Mouse (Mus musculus) embryonic facial prominence, embryonic 13.5 days (tissue): ENCODE data around the gene Ube4b. TPM values are rescaled to one million over a fixed set of nuclear protein-coding genes. Genes with fewer than 3 reads are reported as not detected.

Source experiments
- ATAC-seq: fragments of 200-750 bp; cut with Nextera tagmentation; 2 replicates; pipeline ENCODE4 v1.8.0; 2017; ENCODE audit warnings: low read depth; ENCODE audit not compliant: insufficient number of reproducible peaks, insufficient read depth, low FRiP score, low TSS enrichment
- H3K27ac ChIP-seq: fragments of 300-500 bp; sonication (generic); 2 replicates; pipeline ENCODE4 v1.5.1; 2015; ENCODE audit warnings: moderate library complexity, mild to moderate bottlenecking, inconsistent platforms
- H3K27me3 ChIP-seq: fragments of 300-500 bp; sonication (generic); 2 replicates; pipeline ENCODE4 v1.6.1; 2015; ENCODE audit warnings: mild to moderate bottlenecking, inconsistent platforms
- H3K36me3 ChIP-seq: fragments of 300-500 bp; sonication (generic); 2 replicates; pipeline ENCODE4 v1.6.1; 2015; ENCODE audit warnings: mild to moderate bottlenecking, inconsistent platforms
- H3K4me1 ChIP-seq: fragments of 300-500 bp; sonication (generic); 2 replicates; pipeline ENCODE4 v1.6.1; 2015; ENCODE audit warnings: inconsistent platforms
- H3K4me2 ChIP-seq: fragments of 300-500 bp; sonication (generic); 2 replicates; pipeline ENCODE4 v1.6.1; 2015; ENCODE audit warnings: moderate library complexity, mild to moderate bottlenecking, inconsistent platforms
- H3K4me3 ChIP-seq: fragments of 300-500 bp; sonication (generic); 2 replicates; pipeline ENCODE4 v1.5.1; 2015; ENCODE audit warnings: mild to moderate bottlenecking, inconsistent platforms
- H3K9ac ChIP-seq: fragments of 300-500 bp; sonication (generic); 2 replicates; pipeline ENCODE4 v1.6.1; 2015; ENCODE audit warnings: mild to moderate bottlenecking, inconsistent platforms
- H3K9me3 ChIP-seq: fragments of 300-500 bp; sonication (generic); 2 replicates; pipeline ENCODE4 v1.6.1; 2016; ENCODE audit warnings: inconsistent platforms
- WGBS: fragments of 180-500 bp; shearing (Covaris S2); methylation state at CpG from one replicate; pipeline ENCODE4 v1.1.7; 2015; ENCODE audit warnings: mixed read lengths; 5-methylcytosine and 5-hydroxymethylcytosine counted together
- polyA plus RNA-seq: library from polyadenylated mRNA; unstranded; fragments of >200 nt; fragmentation: Nextera tagmentation; extraction: Ambion mirVana; gene quantifications from 2 replicates; pipeline ENCODE4 v1.2.1, GENCODE M21; 2015

Gene Ube4b
- polyA plus RNA-seq, 1 experiment from 2014 or later: 49.4 TPM

DNA sequence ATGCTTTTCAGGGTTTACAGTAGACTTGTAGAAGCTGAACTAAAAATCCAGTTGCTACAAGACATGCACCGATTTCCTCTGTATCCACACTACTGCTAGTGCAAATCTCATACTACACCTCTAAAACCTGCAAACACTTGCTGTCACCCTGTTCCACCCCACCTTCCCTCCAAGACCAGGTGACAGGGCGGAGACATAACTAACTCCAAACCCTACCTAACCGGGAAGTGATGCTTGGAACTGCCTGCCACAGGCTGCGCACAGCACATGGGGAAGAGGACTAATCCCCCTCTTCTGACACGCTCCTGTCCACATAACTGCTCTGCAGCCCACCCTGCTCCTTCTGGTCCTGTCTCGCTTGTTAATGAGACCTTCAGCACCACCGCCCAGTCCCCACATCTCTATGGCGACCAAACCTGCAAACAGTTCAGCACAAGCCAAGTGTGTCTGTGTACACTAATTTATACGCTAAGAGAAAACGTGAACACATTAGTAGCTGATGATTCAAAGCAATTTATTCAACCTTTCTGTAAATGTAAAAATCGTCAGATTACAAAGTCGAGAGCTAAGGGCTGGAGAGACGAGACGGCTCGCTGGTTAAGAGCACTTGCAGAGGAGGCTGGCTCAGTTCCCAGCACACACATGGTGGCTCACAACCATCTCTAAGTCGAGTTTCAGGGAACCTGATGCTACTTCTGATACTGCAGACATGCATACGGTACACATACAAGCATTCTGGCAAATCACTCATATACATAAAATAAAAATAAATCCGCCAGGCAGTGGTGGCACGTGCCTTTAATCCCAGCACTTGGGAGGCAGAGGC is 21.7 kb downstream of the Ube4b start:
- Histone ChIP-seq H3K27ac (no peak overlapping the region; the same call in 1 of the 2 replicates), H3K4me2 (no peak overlapping the region), H3K4me1 (peaks cover 57% of the 10 kb centered on the region), H3K9ac (no peak overlapping the region; the same call in 1 of the 2 replicates), H3K27me3 (no peaks in the 10 kb centered on the region), H3K4me3 (no peak overlapping the region), H3K36me3 (peaks cover 2% of the 10 kb centered on the region), H3K9me3 (no peaks in the 10 kb centered on the region)
- ATAC-seq: 0 out of 2 replicates have a peak, but pooled peaks have one; percentile 7
- 61% methylated on average over 19 of the region's 19 CpGs for WGBS

DNA sequence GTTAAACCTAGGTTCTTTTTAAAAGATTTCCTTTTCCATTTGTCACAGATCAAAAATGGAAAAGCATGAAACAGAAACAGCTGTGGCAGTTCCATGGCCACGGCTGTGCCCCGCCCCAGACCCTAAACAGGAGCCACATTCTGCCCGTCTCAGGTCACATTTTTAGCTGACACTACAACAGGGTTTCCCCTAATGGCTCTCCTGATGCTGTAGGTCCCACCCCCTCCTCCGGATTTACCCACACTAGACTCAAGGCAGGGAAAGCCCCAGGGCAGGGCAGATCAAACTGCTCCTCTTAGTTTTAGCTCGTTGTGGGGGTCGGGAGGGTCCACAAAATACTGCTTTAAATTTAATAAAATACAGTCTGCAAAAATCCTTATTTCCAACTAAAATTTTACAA is 23.5 kb downstream of the Ube4b start:
- H3K4me1 ChIP-seq: peaks cover 66% of the 10 kb centered on the region
- no peaks in the 10 kb centered on the region for H3K27me3 ChIP-seq
- H3K4me2 ChIP-seq: peak overlapping the region; percentile 38

DNA sequence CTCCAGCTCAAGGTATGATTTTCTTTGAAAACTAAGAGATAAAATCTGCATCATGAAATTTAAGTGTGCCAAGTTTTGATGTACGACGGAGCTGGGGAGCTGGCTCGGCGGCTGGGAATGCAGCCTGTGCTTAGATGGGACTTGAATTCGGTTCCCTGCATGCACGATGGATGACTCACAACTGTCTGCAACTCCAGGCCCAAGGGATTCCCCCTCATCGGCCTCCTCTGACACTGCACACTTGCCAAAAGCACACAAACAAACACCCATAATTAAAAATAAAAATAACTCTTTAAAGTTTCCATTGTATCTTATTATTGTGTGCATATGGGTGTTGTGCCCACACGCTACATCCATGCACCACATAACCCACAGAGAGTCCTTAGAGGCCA is 25.0 kb downstream of the Ube4b start:
- H3K9ac ChIP-seq: no peak overlapping the region
- H3K27me3 ChIP-seq: no peaks in the 10 kb centered on the region
- H3K27ac ChIP-seq: peak overlapping the region; percentile 5; the same call in 1 of the 2 replicates
- H3K4me3 ChIP-seq: no peak overlapping the region
- H3K4me2 ChIP-seq: no peak overlapping the region
- peaks cover 22% of the 10 kb centered on the region for H3K36me3 ChIP-seq
- H3K4me1 ChIP-seq: peaks cover 71% of the 10 kb centered on the region
- H3K9me3 ChIP-seq: no peaks in the 10 kb centered on the region
- WGBS: 62% methylated on average over 8 of the region's 8 CpGs
- ATAC-seq: no peak

More for the DNA sequence above, 23.5 kb downstream of the Ube4b start:
- peaks cover 10% of the 10 kb centered on the region for H3K36me3 ChIP-seq
- H3K27ac ChIP-seq: peak overlapping the region; percentile 24
- ATAC-seq: no peak
- H3K9me3 ChIP-seq: no peaks in the 10 kb centered on the region
- H3K9ac ChIP-seq: no peak overlapping the region
- no peak overlapping the region for H3K4me3 ChIP-seq
- 8% methylated on average over 6 of the region's 6 CpGs for WGBS

DNA sequence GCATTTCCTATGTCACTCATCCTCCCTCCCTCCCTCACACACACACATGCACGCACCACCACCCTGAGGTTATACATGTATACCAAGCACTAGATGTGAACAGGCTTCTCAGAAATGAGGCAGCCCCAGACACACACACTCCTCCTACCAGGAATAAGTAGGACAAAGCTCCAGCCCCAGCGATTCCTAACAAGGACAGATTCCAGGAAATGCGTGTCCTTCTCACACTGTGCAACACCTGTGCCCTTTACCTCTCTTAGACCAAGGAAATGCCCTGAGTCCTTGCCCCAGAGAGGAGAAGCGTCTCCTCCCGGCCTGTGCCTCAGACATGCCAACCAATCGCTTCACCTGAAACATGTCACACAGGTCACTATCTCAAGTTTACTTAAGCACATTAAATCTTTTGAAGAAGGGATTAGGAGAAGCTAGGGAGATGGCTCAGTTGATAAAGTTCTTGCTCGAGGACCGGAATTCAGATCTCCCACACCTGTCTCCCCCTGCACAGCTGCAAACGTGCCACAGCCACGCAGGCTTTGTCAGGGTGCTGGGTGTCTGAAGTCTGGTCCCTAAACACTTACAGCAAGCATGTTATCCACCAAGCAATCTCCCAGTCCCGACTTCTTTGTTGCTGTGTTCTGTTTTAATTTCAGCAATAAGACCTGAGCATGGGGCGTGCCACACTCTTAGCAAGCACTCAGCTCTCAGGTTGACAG is 25.5 kb downstream of the Ube4b start:
- Histone ChIP-seq H3K4me3 (no peak overlapping the region), H3K4me1 (peaks cover 69% of the 10 kb centered on the region), H3K4me2 (no peak overlapping the region), H3K36me3 (peaks cover 24% of the 10 kb centered on the region), H3K27ac (peak overlapping the region; percentile 51; the same call in 1 of the 2 replicates), H3K27me3 (no peaks in the 10 kb centered on the region), H3K9me3 (no peaks in the 10 kb centered on the region), H3K9ac (no peak overlapping the region)
- 66% methylated on average over 12 of the region's 12 CpGs for WGBS
- ATAC-seq: no peak

DNA sequence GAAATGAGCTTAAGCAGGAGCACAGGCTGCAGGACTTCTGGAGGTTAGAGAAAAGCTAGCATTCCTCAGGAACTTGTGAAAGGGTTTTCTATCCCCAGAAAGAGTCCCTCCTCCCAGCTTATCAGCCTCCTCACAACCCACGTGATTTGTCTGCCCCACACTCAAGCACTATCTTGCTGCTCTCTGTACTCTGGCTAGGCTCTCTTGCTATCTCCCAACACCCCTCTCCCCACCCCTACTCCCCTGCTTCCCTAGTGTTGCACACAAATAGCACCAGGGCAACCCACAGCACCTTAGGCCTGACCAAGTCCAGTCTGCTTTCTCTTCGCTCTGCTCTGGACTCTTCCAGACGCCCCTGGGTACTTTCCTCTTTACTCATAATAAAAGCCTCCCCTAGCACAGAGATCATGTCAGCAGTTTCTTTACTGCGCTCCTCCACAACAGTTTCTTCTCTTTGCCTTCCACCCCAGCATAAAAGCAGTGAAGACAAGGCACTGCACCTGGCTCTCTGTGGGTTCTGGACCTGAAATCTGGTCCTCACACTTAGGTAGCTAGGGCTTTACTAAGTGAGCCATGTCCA is 27.1 kb downstream of the Ube4b start:
- WGBS: 66% methylated on average over 4 of the region's 4 CpGs

DNA sequence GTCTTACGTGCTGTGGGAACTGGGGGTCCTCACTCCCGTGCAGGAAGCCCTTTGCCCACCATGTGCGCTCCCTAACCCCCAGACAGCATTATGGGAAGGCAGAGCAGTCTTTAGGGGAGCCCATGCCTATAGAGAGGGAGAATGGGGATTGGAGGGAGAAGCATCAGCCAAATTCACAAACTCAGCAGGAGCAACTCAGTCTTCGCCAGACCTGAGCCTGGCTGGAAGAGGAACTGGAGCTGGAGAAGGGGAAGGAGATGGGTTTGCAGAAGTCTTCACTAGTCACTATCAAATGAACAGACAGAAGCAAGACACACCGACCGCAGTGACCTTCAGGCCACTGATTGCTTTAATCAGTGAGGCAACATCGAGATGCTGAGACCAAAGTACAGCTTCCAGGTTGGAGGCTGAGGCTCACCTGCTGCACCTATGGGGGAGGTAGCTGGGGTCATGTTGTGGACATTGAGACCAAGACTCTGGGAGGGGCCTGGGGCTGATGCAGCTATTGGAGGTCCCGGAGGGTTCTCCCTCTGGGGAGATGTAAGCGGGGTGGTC is 28.3 kb downstream of the Ube4b start:
- Histone ChIP-seq H3K27ac (no peak overlapping the region), H3K36me3 (peaks cover 27% of the 10 kb centered on the region), H3K4me1 (peaks cover 51% of the 10 kb centered on the region), H3K9me3 (no peaks in the 10 kb centered on the region), H3K4me2 (no peak overlapping the region), H3K9ac (no peak overlapping the region), H3K27me3 (no peaks in the 10 kb centered on the region), H3K4me3 (no peak overlapping the region)
- WGBS: 87% methylated on average over 9 of the region's 9 CpGs
- no peak for ATAC-seq

More for the DNA sequence above, 27.1 kb downstream of the Ube4b start:
- Histone ChIP-seq H3K27ac (no peak overlapping the region), H3K27me3 (no peaks in the 10 kb centered on the region), H3K4me1 (peaks cover 63% of the 10 kb centered on the region), H3K4me3 (no peak overlapping the region), H3K4me2 (no peak overlapping the region), H3K9me3 (no peaks in the 10 kb centered on the region), H3K36me3 (peaks cover 27% of the 10 kb centered on the region), H3K9ac (no peak overlapping the region)
- no peak for ATAC-seq

DNA sequence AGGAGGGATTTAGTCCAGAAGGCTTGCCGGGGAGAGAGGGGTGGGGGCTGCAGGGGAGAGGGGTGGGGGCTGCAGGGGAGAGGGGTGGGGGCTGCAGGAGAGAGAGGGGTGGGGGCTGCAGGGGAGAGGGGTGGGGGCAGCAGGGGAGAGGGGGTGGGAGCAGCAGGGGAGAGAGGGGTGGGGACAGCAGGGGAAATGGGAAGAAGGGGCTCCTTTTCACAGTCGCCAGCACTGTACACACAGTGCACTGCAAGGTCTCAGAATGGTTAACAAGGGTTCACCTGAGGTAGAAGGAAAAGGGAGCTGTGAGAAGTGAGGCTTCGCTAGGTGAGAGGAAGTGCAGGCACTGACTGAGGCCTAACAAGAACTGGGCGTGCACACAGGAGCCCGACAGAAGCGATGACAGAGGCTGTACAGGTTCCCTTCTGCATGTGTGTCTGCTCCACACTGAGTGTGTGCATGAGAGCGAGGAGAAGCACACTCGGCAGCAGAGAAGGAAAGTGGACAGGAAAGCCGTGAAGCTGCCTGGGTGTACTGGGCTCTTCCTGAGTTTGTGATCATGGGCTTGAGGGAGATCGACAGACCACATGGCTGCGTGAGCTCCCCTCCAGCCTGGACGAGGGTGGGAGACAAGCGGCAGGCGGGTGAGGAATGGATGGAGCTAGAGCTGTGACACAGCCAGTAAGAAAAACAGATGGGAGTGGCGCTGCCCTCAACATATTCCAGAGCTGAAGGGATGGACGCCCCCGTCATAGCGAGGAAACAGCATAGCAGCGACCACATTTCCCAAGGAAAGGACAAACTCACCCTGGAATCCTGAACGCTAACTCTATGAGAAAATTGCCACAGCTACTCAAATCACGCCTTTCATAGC is 29.9 kb downstream of the Ube4b start:
- Histone ChIP-seq H3K27me3 (no peaks in the 10 kb centered on the region), H3K4me2 (no peak overlapping the region), H3K4me3 (no peak overlapping the region), H3K4me1 (peaks cover 36% of the 10 kb centered on the region), H3K36me3 (peaks cover 41% of the 10 kb centered on the region), H3K9ac (no peak overlapping the region), H3K27ac (peak overlapping the region; percentile 40), H3K9me3 (no peaks in the 10 kb centered on the region)
- 52% methylated on average over 21 of the region's 21 CpGs for WGBS
- no peak for ATAC-seq

DNA sequence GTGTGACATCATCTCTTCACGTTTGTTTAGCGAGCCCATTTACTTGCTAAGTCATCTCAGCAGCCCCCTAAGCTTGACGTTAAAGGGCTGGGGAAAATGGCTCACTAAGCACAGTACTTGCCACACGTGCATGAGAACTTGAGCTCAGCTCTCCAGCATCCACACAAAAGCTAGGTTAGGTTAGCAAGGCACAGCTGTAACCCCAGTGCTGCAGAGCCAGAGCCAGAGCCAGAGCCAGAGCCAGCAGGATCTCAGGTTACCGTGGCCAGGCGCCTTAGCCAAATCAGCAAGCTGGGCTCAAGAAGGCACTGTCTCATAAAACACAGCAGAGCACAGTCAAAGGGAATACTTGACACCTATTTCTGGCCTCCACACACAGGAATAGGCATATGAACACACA is 31.0 kb downstream of the Ube4b start:
- H3K4me1 ChIP-seq: peaks cover 27% of the 10 kb centered on the region
- H3K9ac ChIP-seq: no peak overlapping the region
- ATAC-seq: no peak
- 49% methylated on average over 6 of the region's 6 CpGs for WGBS
- H3K4me3 ChIP-seq: no peak overlapping the region
- peaks cover 49% of the 10 kb centered on the region for H3K36me3 ChIP-seq
- H3K9me3 ChIP-seq: no peaks in the 10 kb centered on the region
- H3K4me2 ChIP-seq: no peak overlapping the region
- H3K27ac ChIP-seq: 0 out of 2 replicates have a peak overlapping the region, but pooled peaks have one; percentile 55
- H3K27me3 ChIP-seq: no peaks in the 10 kb centered on the region

DNA sequence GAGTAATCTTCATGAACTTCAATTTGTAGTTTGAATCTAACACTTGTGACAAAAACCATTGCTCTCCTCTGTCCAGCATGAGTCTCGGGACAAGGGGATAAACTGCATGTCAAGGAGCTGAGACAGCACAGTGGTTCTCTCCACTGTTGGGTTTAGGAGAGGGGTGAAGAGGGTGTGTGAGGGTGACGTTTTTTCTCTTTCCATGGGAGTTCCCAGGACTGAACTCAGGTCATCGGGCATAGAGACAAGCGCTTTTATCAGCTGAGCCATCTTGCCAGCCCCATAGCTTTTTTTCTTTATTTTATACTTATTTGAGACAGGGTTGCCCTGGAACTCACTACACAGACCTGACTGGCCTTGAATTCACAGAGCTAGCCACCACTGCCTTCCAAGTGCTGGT is 32.3 kb downstream of the Ube4b start:
- H3K27me3 ChIP-seq: no peaks in the 10 kb centered on the region
- H3K4me1 ChIP-seq: peaks cover 20% of the 10 kb centered on the region
- no peak overlapping the region for H3K9ac ChIP-seq
- no peaks in the 10 kb centered on the region for H3K9me3 ChIP-seq
- H3K4me3 ChIP-seq: no peak overlapping the region
- 72% methylated on average over 4 of the region's 4 CpGs for WGBS
- no peak overlapping the region for H3K27ac ChIP-seq
- H3K4me2 ChIP-seq: no peak overlapping the region
- H3K36me3 ChIP-seq: peaks cover 57% of the 10 kb centered on the region
- ATAC-seq: no peak

DNA sequence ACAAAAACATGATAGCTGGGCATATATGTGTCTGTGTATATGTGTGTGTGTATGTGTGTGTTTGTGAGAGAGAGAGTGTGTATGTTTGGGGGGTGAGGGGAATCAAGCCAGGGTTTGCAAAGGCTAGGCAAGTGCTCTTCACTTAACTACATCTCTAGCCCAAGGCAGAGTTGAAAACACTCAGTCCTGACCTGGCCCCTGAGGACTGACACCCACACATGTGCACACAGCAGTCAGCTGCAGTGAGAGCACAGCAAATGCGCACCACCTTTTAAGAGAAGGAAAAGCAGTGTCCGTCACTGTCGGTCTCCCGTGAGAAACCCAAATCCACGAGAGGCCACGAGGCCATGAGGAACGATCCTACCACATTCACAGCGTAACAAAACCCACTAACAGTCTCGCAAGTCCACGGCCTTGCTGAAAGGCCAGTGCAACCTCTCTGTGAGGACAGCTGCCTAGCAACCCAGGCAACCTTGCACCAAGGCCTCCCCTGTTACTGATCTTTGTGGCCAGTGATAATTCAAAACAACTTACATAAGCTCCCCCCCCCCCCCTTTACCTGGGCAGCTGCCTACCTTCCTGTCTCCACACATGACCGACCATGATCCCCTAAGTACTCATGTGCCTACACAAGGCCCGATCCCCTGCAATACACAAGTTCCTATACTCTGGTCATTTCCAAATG is 33.1 kb downstream of the Ube4b start:
- ATAC-seq: no peak
- WGBS: 81% methylated on average over 12 of the region's 12 CpGs
- Histone ChIP-seq H3K4me2 (no peak overlapping the region), H3K9me3 (no peaks in the 10 kb centered on the region), H3K36me3 (peaks cover 56% of the 10 kb centered on the region), H3K9ac (0 out of 2 replicates have a peak overlapping the region, but pooled peaks have one; percentile 16), H3K27ac (no peak overlapping the region), H3K27me3 (no peaks in the 10 kb centered on the region), H3K4me3 (no peak overlapping the region), H3K4me1 (peaks cover 17% of the 10 kb centered on the region)
